Mouse (Mus musculus) midbrain, embryonic 11.5 days (tissue): ENCODE measurements around the gene Herc4. TPM values are rescaled to one million over a fixed set of nuclear protein-coding genes. Genes with fewer than 3 reads are reported as not detected.

Experiments used
- ATAC-seq: fragments of 200-750 bp; cut with Nextera tagmentation; 2 replicates; pipeline ENCODE4 v1.8.0; 2017; ENCODE audit warnings: moderate TSS enrichment, moderate library complexity; ENCODE audit not compliant: low FRiP score
- DNase-seq: peaks from one replicate; pipeline ENCODE4 v3.0.0; 2015; ENCODE audit warnings: low spot score; ENCODE audit errors: missing footprints
- H3K27ac ChIP-seq: fragments of 300-500 bp; sonication (generic); 2 replicates; pipeline ENCODE4 v1.5.1; 2014; ENCODE audit warnings: low read depth, low read length
- H3K27me3 ChIP-seq: fragments of 300-500 bp; sonication (generic); 2 replicates; pipeline ENCODE4 v1.6.1; 2014; ENCODE audit warnings: mild to moderate bottlenecking, low read length, moderate library complexity, mixed read lengths; ENCODE audit not compliant: control insufficient read depth, insufficient read depth
- H3K36me3 ChIP-seq: fragments of 300-500 bp; sonication (generic); 2 replicates; pipeline ENCODE4 v1.6.1; 2014; ENCODE audit warnings: mild to moderate bottlenecking, low read length, moderate library complexity, mixed read lengths; ENCODE audit not compliant: control insufficient read depth, insufficient read depth
- H3K4me1 ChIP-seq: fragments of 300-500 bp; sonication (generic); 2 replicates; pipeline ENCODE4 v1.6.1; 2014; ENCODE audit warnings: low read length; ENCODE audit not compliant: control insufficient read depth, insufficient read depth
- H3K4me2 ChIP-seq: fragments of 300-500 bp; sonication (generic); 2 replicates; pipeline ENCODE4 v1.6.1; 2014; ENCODE audit warnings: mild to moderate bottlenecking, moderate library complexity
- H3K4me3 ChIP-seq: fragments of 300-500 bp; sonication (generic); 2 replicates; pipeline ENCODE4 v1.5.1; 2014; ENCODE audit warnings: low read depth, low read length
- H3K9ac ChIP-seq: fragments of 300-500 bp; sonication (generic); 2 replicates; pipeline ENCODE4 v1.6.1; 2014; ENCODE audit warnings: low read length
- H3K9me3 ChIP-seq: fragments of 300-500 bp; sonication (generic); 2 replicates; pipeline ENCODE4 v1.6.1; 2016; ENCODE audit warnings: low read length; ENCODE audit not compliant: control insufficient read depth
- WGBS: fragments of 180-500 bp; shearing (Covaris S2); extraction: QIAGEN DNeasy Blood & Tissue Kit; methylation state at CpG from one replicate; pipeline ENCODE4 v1.1.7; 2014; 5-methylcytosine and 5-hydroxymethylcytosine counted together
- polyA plus RNA-seq: library from polyadenylated mRNA; unstranded; fragments of >200 nt; fragmentation: Nextera tagmentation; extraction: Ambion mirVana; gene quantifications from 2 replicates; pipeline ENCODE4 v1.2.1, GENCODE M21; 2014

Herc4 gene
- polyA plus RNA-seq, 1 experiment from 2014 or later: 54.6 TPM

- no peak overlapping the region for H3K4me3 ChIP-seq
- no peak for ATAC-seq
- H3K9me3 ChIP-seq: no peaks in the 10 kb centered on the region
- no peak overlapping the region for H3K27ac ChIP-seq
- H3K36me3 ChIP-seq: peaks cover 13% of the 10 kb centered on the region; the same call in 1 of the 2 replicates
- H3K27me3 ChIP-seq: no peaks in the 10 kb centered on the region
- H3K4me2 ChIP-seq: no peak overlapping the region
- no peak for DNase-seq
- H3K4me1 ChIP-seq: no peaks in the 10 kb centered on the region
- no peak overlapping the region for H3K9ac ChIP-seq
- 98% methylated on average over 1 of the region's 1 CpGs for WGBS
Observed at GRCm38 (mm10) chr10:63327091-63327490, 83.5 kb downstream of the Herc4 start.

- no peak for DNase-seq
- H3K4me2 ChIP-seq: peak overlapping the region; percentile 80
- ATAC-seq: no peak
Observed at GRCm38 (mm10) chr10:63336901-63337300, 93.3 kb downstream of the Herc4 start.

DNA sequence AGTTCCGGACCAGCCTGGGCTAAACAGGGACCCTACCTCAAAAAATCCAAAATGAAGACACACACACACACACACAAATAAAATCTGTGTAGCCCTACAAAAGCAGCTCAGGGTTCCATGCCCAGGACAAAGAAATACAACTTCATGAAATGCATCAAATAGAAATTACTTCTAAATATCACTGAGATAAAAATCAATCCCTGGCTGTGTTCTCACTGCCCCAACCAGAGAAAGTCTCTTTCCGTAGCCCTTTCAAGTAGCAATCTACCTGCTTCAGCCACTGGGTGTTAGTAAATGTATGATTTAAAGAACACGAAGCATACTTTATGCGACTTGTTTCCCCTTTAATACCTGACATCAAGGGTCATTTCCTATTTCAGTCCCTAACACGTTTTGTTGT is 93.7 kb downstream of the Herc4 start:
- H3K4me2 ChIP-seq: peak overlapping the region; percentile 80
- no peak overlapping the region for H3K27ac ChIP-seq
- H3K27me3 ChIP-seq: no peaks in the 10 kb centered on the region
- H3K36me3 ChIP-seq: no peaks in the 10 kb centered on the region; the same call in 1 of the 2 replicates
- H3K9me3 ChIP-seq: no peaks in the 10 kb centered on the region
- H3K9ac ChIP-seq: peak overlapping the region; percentile 98
- ATAC-seq (no peak), DNase-seq (peak; percentile 85)
- H3K4me3 ChIP-seq: peak overlapping the region; percentile 91
- peaks cover 16% of the 10 kb centered on the region for H3K4me1 ChIP-seq
- WGBS: 35% methylated on average over 5 of the region's 5 CpGs

More at GRCm38 (mm10) chr10:63336901-63337300, 93.3 kb downstream of the Herc4 start:
- H3K4me1 ChIP-seq: peaks cover 16% of the 10 kb centered on the region
- peak overlapping the region; percentile 98 for H3K9ac ChIP-seq
- no peaks in the 10 kb centered on the region; the same call in 1 of the 2 replicates for H3K36me3 ChIP-seq
- WGBS: 67% methylated on average over 13 of the region's 13 CpGs
- no peaks in the 10 kb centered on the region for H3K9me3 ChIP-seq
- H3K4me3 ChIP-seq: peak overlapping the region; percentile 91
- no peak overlapping the region for H3K27ac ChIP-seq
- H3K27me3 ChIP-seq: no peaks in the 10 kb centered on the region

- Histone ChIP-seq H3K27me3 (no peaks in the 10 kb centered on the region), H3K4me1 (peaks cover 16% of the 10 kb centered on the region), H3K9ac (peak overlapping the region; percentile 98), H3K4me2 (peak overlapping the region; percentile 80), H3K9me3 (no peaks in the 10 kb centered on the region), H3K27ac (peak overlapping the region; percentile 79), H3K4me3 (peak overlapping the region; percentile 91), H3K36me3 (no peaks in the 10 kb centered on the region; the same call in 1 of the 2 replicates)
- ATAC-seq: peak; percentile 86
- DNase-seq: peak; percentile 97
- 2% methylated on average over 57 of the region's 113 CpGs for WGBS
Observed at GRCm38 (mm10) chr10:63337951-63338836, 94.6 kb downstream of the Herc4 start.

DNA sequence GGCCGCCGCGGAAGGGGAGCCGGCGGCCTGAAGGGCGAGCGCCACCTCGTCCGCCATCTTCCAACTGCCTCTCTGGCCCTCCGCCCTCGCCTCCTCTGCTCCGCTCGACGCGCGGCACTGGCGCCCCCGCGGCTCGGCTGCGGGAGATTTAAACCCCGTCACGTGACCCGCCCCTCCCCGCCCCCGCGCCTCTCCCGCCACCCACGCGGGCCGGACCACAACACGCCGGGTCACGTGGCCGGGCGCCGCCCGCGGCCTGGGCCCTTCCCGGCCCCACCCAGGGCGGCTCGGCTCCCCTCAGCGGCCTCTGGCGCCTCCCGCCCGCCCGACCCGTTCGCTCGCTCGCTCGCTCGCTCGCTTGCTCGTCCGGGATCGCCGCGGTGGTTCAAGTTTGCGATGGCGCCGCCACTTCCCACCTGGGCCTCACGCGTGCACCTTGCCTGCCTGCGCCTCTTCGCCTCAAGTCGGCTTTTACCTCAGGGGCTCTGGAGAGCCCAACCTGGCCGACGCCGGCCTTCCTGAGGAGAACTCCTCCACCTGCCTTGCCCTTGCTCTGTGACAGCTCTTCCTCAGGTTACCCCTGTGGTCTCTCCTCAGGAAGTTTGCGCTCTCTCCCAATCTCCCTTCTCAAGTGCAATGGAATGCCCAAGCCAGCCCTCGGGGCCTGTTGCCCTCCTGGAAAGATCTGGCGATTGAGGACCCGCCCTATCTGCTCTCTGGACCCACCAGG is 95.5 kb downstream of the Herc4 start:
- Histone ChIP-seq H3K4me1 (peaks cover 16% of the 10 kb centered on the region), H3K9ac (peak overlapping the region; percentile 98), H3K9me3 (no peaks in the 10 kb centered on the region), H3K36me3 (no peaks in the 10 kb centered on the region; the same call in 1 of the 2 replicates), H3K4me2 (peak overlapping the region; percentile 80), H3K27ac (peak overlapping the region; percentile 79), H3K4me3 (peak overlapping the region; percentile 91), H3K27me3 (no peaks in the 10 kb centered on the region)
- peak; percentile 98 for DNase-seq
- peak; percentile 97 for ATAC-seq
- under 1% methylated on average over 46 of the region's 74 CpGs for WGBS

GRCm38 (mm10) chr10:63341351-63341750 is 97.7 kb downstream of the Herc4 start:
- H3K4me3 ChIP-seq: no peak overlapping the region
- no peak for ATAC-seq

DNA sequence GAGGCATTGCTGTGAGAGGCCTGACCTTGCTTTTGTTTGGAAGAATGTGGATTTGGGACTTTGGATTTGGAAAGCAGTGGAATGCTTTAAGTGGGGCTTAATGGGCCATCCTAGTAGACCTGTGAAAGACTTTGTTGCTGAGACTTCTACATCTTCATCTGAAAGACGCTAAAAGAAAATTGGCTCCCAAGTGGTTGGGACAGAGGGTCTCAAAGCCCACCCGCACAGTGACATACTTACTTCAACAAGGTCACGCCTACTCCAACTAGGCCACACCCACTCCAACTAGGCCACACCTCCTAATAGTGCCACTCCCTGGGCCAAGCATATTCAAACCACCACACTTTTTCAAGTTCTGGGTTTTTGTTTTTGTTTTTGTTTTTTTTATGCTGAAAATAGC is 101.1 kb downstream of the Herc4 start:
- Histone ChIP-seq H3K9me3 (no peaks in the 10 kb centered on the region), H3K4me2 (no peak overlapping the region), H3K4me3 (no peak overlapping the region), H3K9ac (no peak overlapping the region), H3K27me3 (no peaks in the 10 kb centered on the region), H3K27ac (no peak overlapping the region), H3K36me3 (no peaks in the 10 kb centered on the region), H3K4me1 (peaks cover 8% of the 10 kb centered on the region; the same call in 1 of the 2 replicates)
- DNase-seq (no peak), ATAC-seq (no peak)
- WGBS: 93% methylated on average over 3 of the region's 3 CpGs

More at GRCm38 (mm10) chr10:63341351-63341750, 97.7 kb downstream of the Herc4 start:
- H3K9me3 ChIP-seq: no peaks in the 10 kb centered on the region
- no peak overlapping the region for H3K9ac ChIP-seq
- no peak overlapping the region for H3K27ac ChIP-seq
- no peaks in the 10 kb centered on the region for H3K36me3 ChIP-seq
- H3K4me1 ChIP-seq: peaks cover 16% of the 10 kb centered on the region
- no peak overlapping the region for H3K4me2 ChIP-seq
- whole genome bisulfite sequencing: 80% methylated on average over 2 of the region's 2 CpGs
- DNase-seq: no peak
- H3K27me3 ChIP-seq: no peaks in the 10 kb centered on the region

- no peak for ATAC-seq
- Histone ChIP-seq H3K4me2 (no peak overlapping the region), H3K9ac (no peak overlapping the region), H3K36me3 (no peaks in the 10 kb centered on the region), H3K4me1 (peaks cover 8% of the 10 kb centered on the region; the same call in 1 of the 2 replicates), H3K9me3 (no peaks in the 10 kb centered on the region), H3K27ac (no peak overlapping the region), H3K4me3 (no peak overlapping the region), H3K27me3 (no peaks in the 10 kb centered on the region)
- WGBS: 40% methylated on average over 3 of the region's 3 CpGs
- DNase-seq: no peak
Observed at GRCm38 (mm10) chr10:63348291-63348690, 104.7 kb downstream of the Herc4 start.
